Mouse (Mus musculus) embryonic facial prominence, embryonic 12.5 days (tissue): ENCODE results near the gene Crnn. TPM values are rescaled to one million over a fixed set of nuclear protein-coding genes. Genes with fewer than 3 reads are reported as not detected.

ENCODE experiments used
- polyA plus RNA-seq: library from polyadenylated mRNA; unstranded; fragments of >200 nt; fragmentation: Nextera tagmentation; extraction: Ambion mirVana; gene quantifications from 2 replicates; pipeline ENCODE4 v1.2.1, GENCODE M21; 2016

Gene Crnn
- polyA plus RNA-seq, 1 experiment from 2014 or later, result not detected

Other genes with a start within 250 kb of the Crnn start
- not detected in 2 replicates for gene Lce3a, start 218.6 kb upstream of the Crnn start, polyA plus RNA-seq
- gene Lce3b, start 211.8 kb upstream of the Crnn start, polyA plus RNA-seq, result not detected in 2 replicates
- not detected in 2 replicates for gene Lce3c, start 200.3 kb upstream of the Crnn start, polyA plus RNA-seq
- not detected in 2 replicates for gene Lce3d, start 187.4 kb upstream of the Crnn start, polyA plus RNA-seq
- not detected in 2 replicates for gene Lce3e, start 177.7 kb upstream of the Crnn start, polyA plus RNA-seq
- not detected in 2 replicates for gene Lce3f, start 152.6 kb upstream of the Crnn start, polyA plus RNA-seq
- not detected in 2 replicates for gene Crct1, start 129.1 kb upstream of the Crnn start, polyA plus RNA-seq
- gene Lce1m, start 125.7 kb upstream of the Crnn start, polyA plus RNA-seq, result not detected in 2 replicates
- gene Gm4858, start 76.0 kb upstream of the Crnn start, polyA plus RNA-seq, result not detected in 2 replicates
- gene Flg2, start 52.5 kb downstream of the Crnn start, polyA plus RNA-seq, result not detected in 2 replicates
- not detected in 2 replicates for gene Flg, start 128.7 kb downstream of the Crnn start, polyA plus RNA-seq
- gene Hrnr, start 175.0 kb downstream of the Crnn start, polyA plus RNA-seq, result not detected in 2 replicates
- gene Rptn, start 248.9 kb downstream of the Crnn start, polyA plus RNA-seq, result not detected in 2 replicates